Mouse (Mus musculus) liver, postnatal 0 days (tissue): Measurements from ENCODE around the gene Olfr1342.

Source experiments
- CTCF ChIP-seq: sonication (generic); IDR thresholded peaks from 2 replicates; pipeline ENCODE4 v1.5.1; 2016; ENCODE audit warnings: antibody characterized with exemption, low read depth
- EP300 ChIP-seq: IDR thresholded peaks from 2 replicates; pipeline ENCODE4 v1.6.1; 2016; ENCODE audit warnings: antibody characterized with exemption, low read depth, mild to moderate bottlenecking

DNA sequence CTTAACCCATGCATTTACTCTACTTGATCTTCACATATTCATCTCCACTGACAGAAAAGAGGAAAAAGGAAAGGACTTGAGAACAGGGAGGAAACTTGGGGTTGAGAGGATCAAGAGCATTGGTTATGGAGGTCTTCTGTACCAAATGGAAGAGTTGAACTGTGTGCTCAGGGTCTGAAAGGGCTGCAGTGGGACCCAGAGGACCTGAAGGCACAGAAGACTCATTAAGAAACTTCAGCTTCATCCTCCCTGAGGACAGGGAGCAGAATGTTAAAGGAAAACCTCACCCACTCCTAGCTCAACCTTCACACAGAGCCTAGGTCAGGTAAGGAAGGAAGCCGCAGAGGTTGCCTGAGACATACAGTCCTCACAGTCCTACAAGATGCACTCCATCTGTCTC is 39.3 kb upstream of the Olfr1342 start, which contains the start of gene Olfr1339:
- TF ChIP-seq CTCF: no peak
- no peak for TF ChIP-seq EP300
